Mouse (Mus musculus) midbrain, embryonic 15.5 days (tissue): ENCODE measurements around the gene Lgals3bp. TPM values are rescaled to one million over a fixed set of nuclear protein-coding genes. Genes with fewer than 3 reads are reported as not detected.
"Not testable (repeated sequence)": the region's sequence is repeated elsewhere in the genome, so short reads cannot be mapped to it uniquely, and the experiment has no call there.

Experiments
- ATAC-seq: fragments of 200-750 bp; cut with Nextera tagmentation; replicated peaks from 2 replicates; pipeline ENCODE4 v1.8.0; 2017; ENCODE audit warnings: moderate TSS enrichment
- H3K27ac ChIP-seq: fragments of 300-500 bp; sonication (generic); 2 replicates; pipeline ENCODE4 v1.5.1; 2015; ENCODE audit warnings: mild to moderate bottlenecking, inconsistent platforms
- H3K27me3 ChIP-seq: fragments of 300-500 bp; sonication (generic); replicated peaks from 2 replicates; pipeline ENCODE4 v1.6.1; 2015; ENCODE audit warnings: inconsistent platforms
- H3K36me3 ChIP-seq: fragments of 300-500 bp; sonication (generic); replicated peaks from 2 replicates; pipeline ENCODE4 v1.6.1; 2015; ENCODE audit warnings: inconsistent platforms
- H3K4me1 ChIP-seq: fragments of 300-500 bp; sonication (generic); 2 replicates; pipeline ENCODE4 v1.6.1; 2015; ENCODE audit warnings: inconsistent platforms
- H3K4me2 ChIP-seq: fragments of 300-500 bp; sonication (generic); 2 replicates; pipeline ENCODE4 v1.6.1; 2015; ENCODE audit warnings: inconsistent platforms, mild to moderate bottlenecking, moderate library complexity
- H3K4me3 ChIP-seq: fragments of 300-500 bp; sonication (generic); 2 replicates; pipeline ENCODE4 v1.5.1; 2015; ENCODE audit warnings: mild to moderate bottlenecking, inconsistent platforms
- H3K9ac ChIP-seq: fragments of 300-500 bp; sonication (generic); 2 replicates; pipeline ENCODE4 v1.6.1; 2015; ENCODE audit warnings: mild to moderate bottlenecking, inconsistent platforms
- H3K9me3 ChIP-seq: fragments of 300-500 bp; sonication (generic); 2 replicates; pipeline ENCODE4 v1.6.1; 2016; ENCODE audit warnings: inconsistent platforms
- WGBS: fragments of 180-500 bp; shearing (Covaris S2); methylation state at CpG from one replicate; pipeline ENCODE4 v1.1.7; 2015; ENCODE audit warnings: mixed read lengths; 5-methylcytosine and 5-hydroxymethylcytosine counted together
- polyA plus RNA-seq: library from polyadenylated mRNA; unstranded; fragments of >200 nt; fragmentation: Nextera tagmentation; extraction: Ambion mirVana; gene quantifications from 2 replicates; pipeline ENCODE4 v1.2.1, GENCODE M21; 2015

Gene Lgals3bp
- polyA plus RNA-seq, 1 experiment from 2014 or later = 5.1 TPM

GRCm38 (mm10) chr11:118393991-118394390 is 7.9 kb downstream of the Lgals3bp start:
- Histone ChIP-seq H3K27me3 (no peaks in the 10 kb centered on the region), H3K9ac (no peak overlapping the region), H3K4me1 (no peaks in the 10 kb centered on the region), H3K36me3 (no peaks in the 10 kb centered on the region), H3K4me2 (no peak overlapping the region), H3K9me3 (no peaks in the 10 kb centered on the region), H3K27ac (no peak overlapping the region), H3K4me3 (no peak overlapping the region)
- ATAC-seq = no peak
- WGBS = 85% methylated on average over 5 of the region's 5 CpGs

GRCm38 (mm10) chr11:118387816-118388215 is 14.1 kb downstream of the Lgals3bp start:
- H3K36me3 ChIP-seq, H3K9ac ChIP-seq, ATAC-seq, H3K27me3 ChIP-seq, H3K4me3 ChIP-seq, H3K4me1 ChIP-seq, H3K9me3 ChIP-seq, H3K27ac ChIP-seq, H3K4me2 ChIP-seq: not testable (repeated sequence)
- WGBS = 91% methylated on average over 13 of the region's 13 CpGs

- 51% methylated on average over 11 of the region's 11 CpGs for WGBS
- Histone ChIP-seq H3K27ac (no peak overlapping the region), H3K4me3 (no peak overlapping the region), H3K4me1 (peaks cover 6% of the 10 kb centered on the region), H3K36me3 (no peaks in the 10 kb centered on the region), H3K4me2 (no peak overlapping the region), H3K9ac (no peak overlapping the region), H3K9me3 (no peaks in the 10 kb centered on the region), H3K27me3 (no peaks in the 10 kb centered on the region)
- ATAC-seq = no peak; the same call in 1 of the 2 replicates
Observed at GRCm38 (mm10) chr11:118379251-118380009, 22.5 kb downstream of the Lgals3bp start.

GRCm38 (mm10) chr11:118378656-118379055 is 23.2 kb downstream of the Lgals3bp start:
- H3K27me3 ChIP-seq = no peaks in the 10 kb centered on the region
- 88% methylated on average over 6 of the region's 6 CpGs for WGBS
- H3K9me3 ChIP-seq = no peaks in the 10 kb centered on the region
- no peak overlapping the region for H3K9ac ChIP-seq
- H3K4me3 ChIP-seq = no peak overlapping the region
- ATAC-seq = no peak
- H3K4me1 ChIP-seq = peaks cover 6% of the 10 kb centered on the region
- H3K4me2 ChIP-seq = no peak overlapping the region
- no peak overlapping the region for H3K27ac ChIP-seq
- no peaks in the 10 kb centered on the region for H3K36me3 ChIP-seq

- H3K27ac ChIP-seq, H3K4me2 ChIP-seq, H3K4me1 ChIP-seq, H3K9ac ChIP-seq, H3K4me3 ChIP-seq, ATAC-seq, H3K36me3 ChIP-seq, H3K9me3 ChIP-seq, H3K27me3 ChIP-seq: not testable (repeated sequence)
Observed at GRCm38 (mm10) chr11:118376323-118376722, 25.6 kb downstream of the Lgals3bp start.

- ATAC-seq = no peak
- 86% methylated on average over 5 of the region's 5 CpGs for WGBS
- Histone ChIP-seq H3K27ac (no peak overlapping the region), H3K9me3 (no peaks in the 10 kb centered on the region), H3K9ac (no peak overlapping the region), H3K4me1 (peaks cover 6% of the 10 kb centered on the region), H3K36me3 (no peaks in the 10 kb centered on the region), H3K27me3 (no peaks in the 10 kb centered on the region), H3K4me2 (no peak overlapping the region), H3K4me3 (no peak overlapping the region)
Observed at GRCm38 (mm10) chr11:118375881-118376280, 26.0 kb downstream of the Lgals3bp start.

GRCm38 (mm10) chr11:118375461-118375860 is 26.4 kb downstream of the Lgals3bp start:
- no peak for ATAC-seq
- no peak overlapping the region for H3K27ac ChIP-seq
- no peak overlapping the region for H3K4me2 ChIP-seq
- no peak overlapping the region for H3K4me3 ChIP-seq
- WGBS = 83% methylated on average over 8 of the region's 8 CpGs
- no peak overlapping the region for H3K9ac ChIP-seq
- H3K4me1 ChIP-seq = peaks cover 6% of the 10 kb centered on the region
- no peaks in the 10 kb centered on the region for H3K9me3 ChIP-seq
- H3K27me3 ChIP-seq = no peaks in the 10 kb centered on the region
- H3K36me3 ChIP-seq = no peaks in the 10 kb centered on the region

- Histone ChIP-seq H3K36me3 (no peaks in the 10 kb centered on the region), H3K4me1 (peaks cover 6% of the 10 kb centered on the region), H3K9ac (no peak overlapping the region), H3K4me3 (no peak overlapping the region), H3K4me2 (no peak overlapping the region), H3K27me3 (no peaks in the 10 kb centered on the region), H3K9me3 (no peaks in the 10 kb centered on the region), H3K27ac (no peak overlapping the region)
- ATAC-seq = no peak
Observed at GRCm38 (mm10) chr11:118375006-118375405, 26.9 kb downstream of the Lgals3bp start.

GRCm38 (mm10) chr11:118374506-118374905 is 27.4 kb downstream of the Lgals3bp start:
- no peak for ATAC-seq
- H3K9me3 ChIP-seq = no peaks in the 10 kb centered on the region
- H3K4me1 ChIP-seq = peaks cover 6% of the 10 kb centered on the region
- H3K36me3 ChIP-seq = no peaks in the 10 kb centered on the region
- no peak overlapping the region for H3K4me3 ChIP-seq
- WGBS = 69% methylated on average over 5 of the region's 5 CpGs
- H3K27ac ChIP-seq = no peak overlapping the region
- no peaks in the 10 kb centered on the region for H3K27me3 ChIP-seq
- H3K4me2 ChIP-seq = no peak overlapping the region
- H3K9ac ChIP-seq = no peak overlapping the region

GRCm38 (mm10) chr11:118372641-118373040 is 29.3 kb downstream of the Lgals3bp start:
- Histone ChIP-seq H3K9ac (no peak overlapping the region), H3K36me3 (no peaks in the 10 kb centered on the region), H3K4me3 (no peak overlapping the region), H3K4me1 (peaks cover 6% of the 10 kb centered on the region), H3K27me3 (no peaks in the 10 kb centered on the region), H3K27ac (no peak overlapping the region), H3K9me3 (no peaks in the 10 kb centered on the region), H3K4me2 (no peak overlapping the region)
- ATAC-seq = no peak
- WGBS = 49% methylated on average over 7 of the region's 7 CpGs

GRCm38 (mm10) chr11:118371876-118372275 is 30.0 kb downstream of the Lgals3bp start:
- no peaks in the 10 kb centered on the region for H3K27me3 ChIP-seq
- 83% methylated on average over 7 of the region's 7 CpGs for WGBS
- no peaks in the 10 kb centered on the region for H3K9me3 ChIP-seq
- ATAC-seq = no peak
- H3K4me1 ChIP-seq = peaks cover 6% of the 10 kb centered on the region
- no peak overlapping the region for H3K4me3 ChIP-seq
- no peak overlapping the region for H3K27ac ChIP-seq
- no peaks in the 10 kb centered on the region for H3K36me3 ChIP-seq
- H3K9ac ChIP-seq = no peak overlapping the region
- no peak overlapping the region for H3K4me2 ChIP-seq

- Histone ChIP-seq H3K4me3 (no peak overlapping the region), H3K36me3 (no peaks in the 10 kb centered on the region), H3K27me3 (no peaks in the 10 kb centered on the region), H3K9ac (no peak overlapping the region), H3K4me1 (no peaks in the 10 kb centered on the region), H3K27ac (no peak overlapping the region), H3K4me2 (no peak overlapping the region), H3K9me3 (no peaks in the 10 kb centered on the region)
- no peak for ATAC-seq
- 80% methylated on average over 8 of the region's 8 CpGs for WGBS
Observed at GRCm38 (mm10) chr11:118369657-118370056, 32.2 kb downstream of the Lgals3bp start.

- Histone ChIP-seq H3K27ac (no peak overlapping the region), H3K36me3 (no peaks in the 10 kb centered on the region), H3K9ac (no peak overlapping the region), H3K9me3 (no peaks in the 10 kb centered on the region), H3K4me2 (no peak overlapping the region), H3K4me1 (no peaks in the 10 kb centered on the region), H3K4me3 (no peak overlapping the region), H3K27me3 (no peaks in the 10 kb centered on the region)
- no peak for ATAC-seq
- WGBS = 85% methylated on average over 5 of the region's 5 CpGs
Observed at GRCm38 (mm10) chr11:118369251-118369650, 32.6 kb downstream of the Lgals3bp start.
